ENCODE assay signal across 9 mouse cellular contexts in the genomic region with DNA sequence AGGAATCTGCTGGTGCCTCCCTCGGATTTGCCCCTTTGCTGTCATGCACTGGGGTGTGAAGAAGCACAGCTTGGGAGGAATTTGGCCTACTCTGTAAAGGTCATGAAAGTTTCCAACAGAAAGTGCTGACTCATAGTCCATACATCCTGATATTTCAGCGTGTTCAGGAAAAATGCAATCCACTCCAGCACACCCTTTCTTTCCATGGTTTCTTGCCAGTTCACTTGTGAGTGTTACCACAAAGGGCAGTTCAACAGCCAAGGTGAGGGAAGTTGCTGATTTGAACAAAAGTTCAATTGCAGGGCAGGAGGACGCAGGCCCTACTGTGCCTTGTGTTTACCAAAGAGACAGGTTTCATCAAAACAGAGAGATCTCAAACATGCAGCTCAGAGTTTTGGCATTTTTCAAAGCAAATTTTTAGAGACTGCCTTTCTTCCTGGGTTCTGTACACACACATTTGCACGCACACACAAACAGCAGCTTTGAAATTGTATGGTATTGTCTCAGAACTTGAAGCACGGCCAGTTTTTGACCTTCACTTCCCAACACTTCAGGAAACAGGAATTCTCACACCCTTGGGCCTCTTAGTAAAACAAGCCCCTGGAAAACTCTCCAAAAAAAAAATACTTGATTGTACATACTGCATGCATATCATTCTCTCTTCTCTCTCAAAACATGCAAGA. TPM values are rescaled to one million over a fixed set of nuclear protein-coding genes. Genes with fewer than 3 reads are reported as not detected.
DNase-seq lines count a peak whose midpoint lies in the region; ATAC-seq and TF ChIP-seq lines count a peak whose summit lies in the region.
"Had no signal": no experiment of that assay in that cellular context is flagged by ENCODE, and none has a peak within 500 bp of the region (broad histone marks: within the 10 kb centered on the region; RNA-seq: fewer than 3 reads in every experiment).

No protein-coding gene starts in this region.

- H3K9ac ChIP-seq in embryonic facial prominence, embryonic 11.5 days (replicated peaks; ENCODE audit: low read length): no peak overlapping the region
- no peak overlapping the region for H3K9ac ChIP-seq in intestine, embryonic 16.5 days (ENCODE audit: low read depth, low read length)
- H3K9ac ChIP-seq in lung, embryonic 14.5 days: no peak overlapping the region

- H3K4me2 ChIP-seq in embryonic facial prominence, embryonic 11.5 days (ENCODE audit: low read depth, low read length): no peak overlapping the region
- H3K4me2 ChIP-seq in intestine, embryonic 16.5 days (ENCODE audit: low read depth, low read length): no peak overlapping the region
- no peak overlapping the region for H3K4me2 ChIP-seq in lung, embryonic 14.5 days

- H3K27me3 ChIP-seq in embryonic facial prominence, embryonic 11.5 days (ENCODE audit: control insufficient read depth, insufficient read depth, low read length): no peaks in the 10 kb centered on the region
- H3K27me3 ChIP-seq in embryonic facial prominence, embryonic 10.5 days (replicated peaks; ENCODE audit: low read depth, poor library complexity, severe bottlenecking): no peaks in the 10 kb centered on the region
- H3K27me3 ChIP-seq in intestine, embryonic 16.5 days (replicated peaks; ENCODE audit: control insufficient read depth, insufficient read depth, low read length): no peaks in the 10 kb centered on the region
- no peaks in the 10 kb centered on the region for H3K27me3 ChIP-seq in lung, embryonic 14.5 days (ENCODE audit: insufficient read depth, low read length)
- H3K27me3 ChIP-seq: CH12.LX had no signal

- no peak for ATAC-seq in embryonic facial prominence, embryonic 11.5 days (replicated peaks; ENCODE audit: insufficient number of reproducible peaks, low FRiP score, low TSS enrichment, low read depth)
- peak; percentile 63; the same call in 1 of the 2 replicates for ATAC-seq in intestine, embryonic 16.5 days
- peak; percentile 28 for ATAC-seq in lung, embryonic 14.5 days (ENCODE audit: insufficient read depth)
- no peak for ATAC-seq in megakaryocyte-erythroid progenitor cell, adult 5-6 weeks (replicated peaks; ENCODE audit: low FRiP score, low TSS enrichment, poor library complexity, severe bottlenecking)
- ATAC-seq in erythroblast, adult 5-6 weeks (replicated peaks; ENCODE audit: low FRiP score, poor library complexity, severe bottlenecking): no peak

- TF ChIP-seq CTCF in lung, embryonic 14.5 days (IDR thresholded peaks at IDR 0.05; ENCODE audit: low read depth): no peak

- 50% methylated on average over 5 of the region's 5 CpGs for WGBS in embryonic facial prominence, embryonic 11.5 days
- WGBS in embryonic facial prominence, embryonic 10.5 days: 53% methylated on average over 5 of the region's 5 CpGs
- 40% methylated on average over 5 of the region's 5 CpGs for WGBS in intestine, embryonic 16.5 days
- 11% methylated on average over 5 of the region's 5 CpGs for WGBS in lung, embryonic 14.5 days

- no peaks in the 10 kb centered on the region for H3K4me1 ChIP-seq in embryonic facial prominence, embryonic 11.5 days (ENCODE audit: control insufficient read depth, insufficient read depth, low read length)
- peaks cover 22% of the 10 kb centered on the region for H3K4me1 ChIP-seq in embryonic facial prominence, embryonic 10.5 days
- peaks cover 3% of the 10 kb centered on the region; the same call in 1 of the 2 replicates for H3K4me1 ChIP-seq in intestine, embryonic 16.5 days (ENCODE audit: control insufficient read depth, insufficient read depth, low read length)
- H3K4me1 ChIP-seq in lung, embryonic 14.5 days (ENCODE audit: insufficient read depth): peaks cover 41% of the 10 kb centered on the region

- no peak overlapping the region for H3K4me3 ChIP-seq in embryonic facial prominence, embryonic 11.5 days (ENCODE audit: low read depth, low read length)
- H3K4me3 ChIP-seq in embryonic facial prominence, embryonic 10.5 days: no peak overlapping the region
- H3K4me3 ChIP-seq in intestine, embryonic 16.5 days (ENCODE audit: low read length): no peak overlapping the region
- H3K4me3 ChIP-seq in lung, embryonic 14.5 days (ENCODE audit: low read depth, low read length): no peak overlapping the region

- no peaks in the 10 kb centered on the region for H3K36me3 ChIP-seq in embryonic facial prominence, embryonic 11.5 days (replicated peaks; ENCODE audit: control insufficient read depth, insufficient read depth, low read depth, low read length)
- H3K36me3 ChIP-seq in embryonic facial prominence, embryonic 10.5 days (replicated peaks): no peaks in the 10 kb centered on the region
- no peaks in the 10 kb centered on the region for H3K36me3 ChIP-seq in intestine, embryonic 16.5 days (ENCODE audit: control insufficient read depth, insufficient read depth, low read length)
- H3K36me3 ChIP-seq in lung, embryonic 14.5 days (ENCODE audit: insufficient read depth): no peaks in the 10 kb centered on the region

- H3K9me3 ChIP-seq in embryonic facial prominence, embryonic 11.5 days (replicated peaks; ENCODE audit: control insufficient read depth, low read length): no peaks in the 10 kb centered on the region
- no peaks in the 10 kb centered on the region for H3K9me3 ChIP-seq in embryonic facial prominence, embryonic 10.5 days
- no peaks in the 10 kb centered on the region for H3K9me3 ChIP-seq in intestine, embryonic 16.5 days (ENCODE audit: control insufficient read depth, low read length)
- H3K9me3 ChIP-seq in lung, embryonic 14.5 days (ENCODE audit: low read depth, low read length): no peaks in the 10 kb centered on the region

- DNase-seq in embryonic facial prominence, embryonic 11.5 days (ENCODE audit: low spot score): peak; percentile 39
- DNase-seq in embryonic facial prominence, embryonic 10.5 days (ENCODE audit: low spot score): no peak
- DNase-seq in embryo, embryonic 10.5 days (ENCODE audit: low spot score): peak; percentile 52
- peak; percentile 83 for DNase-seq in lung, embryonic 14.5 days
- DNase-seq in urinary bladder, postnatal 10 days (ENCODE audit: low spot score): no peak

- no peak overlapping the region for H3K27ac ChIP-seq in embryonic facial prominence, embryonic 11.5 days (replicated peaks; ENCODE audit: low read depth, low read length)
- H3K27ac ChIP-seq in embryonic facial prominence, embryonic 10.5 days (replicated peaks): no peak overlapping the region
- 0 out of 2 replicates have a peak overlapping the region, but pooled peaks have one; percentile 12 for H3K27ac ChIP-seq in intestine, embryonic 16.5 days (ENCODE audit: low read length)
- H3K27ac ChIP-seq in lung, embryonic 14.5 days (ENCODE audit: low read depth): peak overlapping the region; percentile 68

RNA-seq across cellular contexts. Expression of a gene that starts 23.7 kb away (rescaled TPM):
- 9.3 and 10.4 TPM in 2 replicates for polyA plus RNA-seq in embryonic facial prominence, embryonic 11.5 days (2014; fragmentation: Nextera tagmentation; extraction: Ambion mirVana)
- 4.6 and 5.7 TPM in 2 replicates for polyA plus RNA-seq in embryonic facial prominence, embryonic 10.5 days (2016; fragmentation: Nextera tagmentation; extraction: Ambion mirVana)
- 72.7 and 76.3 TPM in 2 replicates for polyA plus RNA-seq in intestine, embryonic 16.5 days (2015; fragmentation: Nextera tagmentation; extraction: Ambion mirVana)
- 116 and 129 TPM in 2 replicates for polyA plus RNA-seq in lung, embryonic 14.5 days (2014; fragmentation: Nextera tagmentation; extraction: Ambion mirVana)
- 0.70 and 1.1 TPM in 2 replicates for total RNA-seq in megakaryocyte-erythroid progenitor cell, adult 5-6 weeks (2014; fragmentation: Nextera tagmentation)
- total RNA-seq in megakaryocyte-erythroid progenitor cell, adult 5-6 weeks (2017): 7.1 and 19.1 TPM in 2 replicates
- 0.42 and 0.58 TPM in 2 replicates for total RNA-seq in erythroblast, adult 5-6 weeks (2015; ENCODE audit: low replicate concordance)
- total RNA-seq in erythroblast, adult 5-6 weeks (2017; ENCODE audit: low replicate concordance): 0.70 and 1.2 TPM in 2 replicates
- total RNA-seq: CH12.LX had no signal

Comparison
In these comparisons a context has a peak if more than half of its experiments do, and no peak if none do; other contexts are left out.
1. DNase-seq: peak in embryonic facial prominence, embryonic 11.5 days (single experiment), embryo, embryonic 10.5 days (single experiment) and lung, embryonic 14.5 days (single experiment); none in embryonic facial prominence, embryonic 10.5 days (single experiment) and urinary bladder, postnatal 10 days (single experiment).
2. ATAC-seq: peak in intestine, embryonic 16.5 days (single experiment) and lung, embryonic 14.5 days (single experiment); none in embryonic facial prominence, embryonic 11.5 days (single experiment), megakaryocyte-erythroid progenitor cell, adult 5-6 weeks (single experiment) and erythroblast, adult 5-6 weeks (single experiment).
3. H3K27ac ChIP-seq: peak in intestine, embryonic 16.5 days (single experiment) and lung, embryonic 14.5 days (single experiment); none in embryonic facial prominence, embryonic 11.5 days (single experiment) and embryonic facial prominence, embryonic 10.5 days (single experiment).